16 mouse cellular contexts compared by ENCODE assay signal in genomic region chr14:75855263-75855992, GRCm38 (mm10). TPM values are rescaled to one million over a fixed set of nuclear protein-coding genes. Genes with fewer than 3 reads are reported as not detected.
A peak's percentile ranks its signal among the peaks of the same experiment; 100 is the strongest.
DNase-seq lines count a peak whose midpoint lies in the region; ATAC-seq and TF ChIP-seq lines count a peak whose summit lies in the region.
"Had no signal": no experiment of that assay in that cellular context is flagged by ENCODE, and none has a peak within 500 bp of the region (broad histone marks: within the 10 kb centered on the region; RNA-seq: fewer than 3 reads in every experiment).

No protein-coding gene starts in this region.

- peaks cover 23% of the 10 kb centered on the region for H3K36me3 ChIP-seq in limb, embryonic 12.5 days
- H3K36me3 ChIP-seq in hindbrain, embryonic 13.5 days, result peaks cover 37% of the 10 kb centered on the region

- in situ Hi-C loops in Patski (cut with MboI; ENCODE audit: low pct_unique_long_range_greater_than_20kb), result loop anchor here (25.0 kb wide), 1 partner anchor 832 kb away; no protein-coding TSS in a partner anchor

- WGBS in limb, embryonic 12.5 days, result 38% methylated on average over 17 of the region's 17 CpGs
- WGBS in hindbrain, embryonic 13.5 days, result 72% methylated on average over 17 of the region's 17 CpGs

- intact Hi-C loops in gastrocnemius, postnatal 14 days (cut with DNase I; ENCODE audit: low total_unique reads), result no loop called here
- intact Hi-C loops in gastrocnemius, postnatal 36 days (cut with DNase I), result no loop called here
- intact Hi-C loops in left cerebral cortex, adult 2 months (cut with DNase I), result no loop called here
- intact Hi-C loops in left cerebral cortex, postnatal 10 days (cut with DNase I), result no loop called here

- peaks cover 4% of the 10 kb centered on the region for H3K4me1 ChIP-seq in limb, embryonic 12.5 days (replicated peaks)
- 0 out of 2 replicates have a peak, but pooled peaks cover 3% of the 10 kb centered on the region for H3K4me1 ChIP-seq in hindbrain, embryonic 13.5 days (replicated peaks)
- H3K4me1 ChIP-seq: intestine, embryonic 15.5 days had no signal

- peak overlapping the region; percentile 32; the same call in 1 of the 2 replicates for H3K27ac ChIP-seq in left cerebral cortex, adult 2 months
- H3K27ac ChIP-seq in limb, embryonic 12.5 days, result 0 out of 2 replicates have a peak overlapping the region, but pooled peaks have one; percentile 17
- H3K27ac ChIP-seq in hindbrain, embryonic 13.5 days, result no peak overlapping the region
- H3K27ac ChIP-seq: intestine, embryonic 15.5 days had no signal

- H3K4me2 ChIP-seq in limb, embryonic 12.5 days, result no peak overlapping the region
- no peak overlapping the region for H3K4me2 ChIP-seq in hindbrain, embryonic 13.5 days
- H3K4me2 ChIP-seq: intestine, embryonic 15.5 days; liver, embryonic 11.5 days; midbrain, embryonic 11.5 days had no signal

- no peaks in the 10 kb centered on the region for H3K9me3 ChIP-seq in limb, embryonic 12.5 days
- no peaks in the 10 kb centered on the region for H3K9me3 ChIP-seq in hindbrain, embryonic 13.5 days
- H3K9me3 ChIP-seq: intestine, embryonic 15.5 days had no signal

- no peak overlapping the region for H3K9ac ChIP-seq in limb, embryonic 12.5 days (replicated peaks)
- no peak overlapping the region for H3K9ac ChIP-seq in hindbrain, embryonic 13.5 days
- H3K9ac ChIP-seq: intestine, embryonic 15.5 days had no signal

- ATAC-seq in Patski, result peak; percentile 14
- ATAC-seq in limb, embryonic 12.5 days (ENCODE audit: insufficient number of reproducible peaks, insufficient read depth, low FRiP score, low TSS enrichment, low read depth), result peak; percentile 75
- ATAC-seq in hindbrain, embryonic 13.5 days (ENCODE audit: low FRiP score), result no peak
- ATAC-seq: intestine, embryonic 15.5 days had no signal

- TF ChIP-seq CTCF in left cerebral cortex, adult 2 months (IDR thresholded peaks at IDR 0.05), result no peak
- no peak for TF ChIP-seq CTCF in Patski (IDR thresholded peaks at IDR 0.05)

- H3K27me3 ChIP-seq in Patski, result no peaks in the 10 kb centered on the region
- no peaks in the 10 kb centered on the region for H3K27me3 ChIP-seq in limb, embryonic 12.5 days
- H3K27me3 ChIP-seq in hindbrain, embryonic 13.5 days, result no peaks in the 10 kb centered on the region
- H3K27me3 ChIP-seq: intestine, embryonic 15.5 days had no signal

- DNase-seq in gastrocnemius, postnatal 14 days, result peak; percentile 29
- no peak for DNase-seq in gastrocnemius, postnatal 36 days
- peak in 1 of 2 experiments; percentile 49 for DNase-seq in left cerebral cortex, adult 2 months (ENCODE audit: extremely low spot score in 1 of 2, low spot score in 2 of 2)
- no peak for DNase-seq in left cerebral cortex, postnatal 10 days (ENCODE audit: extremely low spot score in 1 of 2, low spot score in 2 of 2)
- no peak for DNase-seq in Patski (ENCODE audit: low read depth, low spot score)
- DNase-seq in urinary bladder, postnatal 36 days (ENCODE audit: low spot score in 2 of 2), result no peak
- DNase-seq: cerebellum, adult 18-20 months; embryo, embryonic 11 days; kidney, postnatal 4 days; lung, postnatal 10 days; thymus, postnatal 14 days had no signal

- no peak overlapping the region for H3K4me3 ChIP-seq in left cerebral cortex, adult 2 months
- H3K4me3 ChIP-seq in limb, embryonic 12.5 days (replicated peaks), result no peak overlapping the region
- H3K4me3 ChIP-seq in hindbrain, embryonic 13.5 days, result no peak overlapping the region
- H3K4me3 ChIP-seq: intestine, embryonic 15.5 days had no signal

- CTCF ChIA-PET in Patski (lab: Charles Lee), result interaction anchor here (0.7 to 1.8 kb wide), 5 partner anchors 9 to 242 kb away, joined by 3 to 6 read pairs (median 4); no protein-coding TSS in a partner anchor

- POLR2A ChIA-PET in Patski (lab: Charles Lee), result interaction anchor here (0.6 kb wide), 1 partner anchor 10 kb away, joined by 5 read pairs; no protein-coding TSS in a partner anchor

RNA-seq across cellular contexts. Expression of gene Tpt1, which starts 10.5 kb away (rescaled TPM):
- total RNA-seq in gastrocnemius, postnatal 14 days (2021), result 1,000 to 10,000 TPM; 3,074 to 3,192 TPM
- 1,000 to 10,000 TPM; 2,921 to 3,241 TPM for total RNA-seq in gastrocnemius, postnatal 36 days (2021)
- total RNA-seq in left cerebral cortex, adult 2 months (2021), result 100 to 1,000 TPM; 975 to 978 TPM
- 1,000 to 10,000 TPM; 1,219 to 1,311 TPM for total RNA-seq in left cerebral cortex, postnatal 10 days (2021)
- polyA plus RNA-seq in Patski (2021), result 2,058 TPM
- 994 and 1,047 TPM in 2 replicates for polyA plus RNA-seq in limb, embryonic 12.5 days (2016; fragmentation: Nextera tagmentation; extraction: Ambion mirVana)
- polyA plus RNA-seq in hindbrain, embryonic 13.5 days (2015; fragmentation: Nextera tagmentation; extraction: Ambion mirVana), result 884 and 886 TPM in 2 replicates
